Mouse (Mus musculus): Measurements from ENCODE around the gene Kcnn1.

DNA sequence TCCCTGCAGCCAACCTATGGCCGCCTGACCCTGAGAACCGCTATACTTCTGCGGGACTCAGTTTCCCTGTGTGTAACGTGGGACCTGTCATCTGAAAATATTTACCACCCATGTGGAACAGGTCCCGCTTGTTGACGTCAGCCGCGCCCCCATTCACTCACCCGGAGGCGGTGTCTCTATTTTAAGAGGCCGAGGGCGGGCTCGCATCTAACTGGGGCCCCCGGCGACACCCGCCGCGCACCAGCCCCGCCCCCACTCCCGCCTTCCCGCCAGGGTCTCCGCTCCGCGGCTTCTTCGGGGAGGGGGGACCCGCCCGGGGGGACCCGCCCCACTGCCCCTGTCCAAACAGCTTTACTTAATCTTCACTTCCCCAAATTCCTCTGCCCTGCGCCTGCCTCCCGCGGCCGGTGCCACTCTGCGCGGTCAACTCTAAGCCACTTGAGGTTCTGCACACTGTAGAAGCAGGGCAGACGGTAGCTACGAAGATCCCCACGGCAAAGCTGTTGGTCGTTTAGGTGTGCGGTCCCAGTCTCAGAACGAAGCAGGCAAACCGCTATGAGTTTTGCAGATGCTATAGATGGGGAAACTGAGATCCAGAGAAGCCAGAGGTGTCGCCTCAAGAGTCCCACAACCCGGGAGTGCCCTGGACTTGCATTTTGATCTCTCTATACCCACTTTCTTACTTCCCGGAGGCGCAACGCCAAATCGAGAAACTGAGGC, 59.1 kb downstream of the Kcnn1 start:
- TF ChIP-seq POLR2A (IDR thresholded peaks at IDR 0.05; ENCODE audit: insufficient read depth, low read depth, low read length): no peak
- no peak for TF ChIP-seq CTCF (IDR thresholded peaks at IDR 0.05)
